Mouse (Mus musculus) liver, adult 2 months (tissue): ENCODE data around the gene Cryzl2.

ENCODE experiments used
- CTCF ChIP-seq: fragments of 200-500 bp; IDR thresholded peaks from 2 replicates; pipeline ENCODE4 v1.5.1; 2011; ENCODE audit warnings: low read depth, low read length, control low read depth
- POLR2A ChIP-seq: fragments of 200-500 bp; IDR thresholded peaks from 2 replicates; pipeline ENCODE4 v1.6.1; 2011; ENCODE audit warnings: low read length, control low read depth; ENCODE audit not compliant: insufficient read depth; ENCODE audit errors: extremely low read depth

DNA sequence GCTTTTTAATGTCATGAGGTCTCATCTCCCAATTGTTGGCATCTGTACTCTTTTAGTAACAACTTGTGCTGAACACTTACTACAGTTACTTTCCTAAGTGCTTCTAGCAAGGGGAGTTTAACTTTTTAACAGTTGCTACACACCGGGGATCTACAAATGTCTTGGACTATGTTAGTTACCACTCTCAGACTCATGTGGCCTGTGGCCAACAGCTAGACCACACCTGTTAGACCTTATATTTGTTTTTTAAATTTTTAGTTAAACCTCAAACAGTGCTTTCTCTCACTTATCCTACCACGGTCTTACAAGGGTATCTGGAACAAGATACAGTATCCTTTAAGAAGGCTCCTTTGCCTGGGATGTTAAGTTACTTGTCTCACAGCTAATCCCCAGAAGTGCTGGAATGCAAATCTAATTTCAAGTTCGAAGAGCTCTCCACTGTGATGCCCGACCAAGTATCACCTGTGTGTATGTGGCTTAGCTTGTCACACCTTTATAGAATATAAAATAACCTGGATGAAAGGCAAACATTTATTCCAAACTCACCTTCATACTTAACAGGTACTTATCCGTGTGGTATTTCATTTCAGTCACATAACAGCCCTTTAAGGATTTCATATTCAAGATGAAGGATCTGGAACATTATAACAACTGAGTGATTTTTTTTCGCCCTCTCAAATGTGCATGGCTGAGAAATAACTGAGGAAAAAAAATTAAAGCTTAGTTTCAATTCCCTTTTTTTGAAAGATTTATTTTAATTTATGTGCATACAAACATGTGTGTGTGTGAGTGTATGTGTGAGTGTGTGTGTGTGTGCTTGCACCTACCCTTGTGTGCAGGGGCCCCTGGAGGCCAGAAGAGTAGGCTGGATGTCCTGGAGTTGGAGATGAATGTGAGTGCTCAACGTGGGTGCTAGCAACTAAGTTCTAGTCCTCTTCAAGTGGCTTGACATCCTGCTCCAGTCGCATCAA lies 58.7 kb downstream of the Cryzl2 start:
- TF ChIP-seq CTCF (no peak), POLR2A (no peak)
